Mouse (Mus musculus) erythroblast, embryonic 14.5 days (primary cell): ENCODE measurements around the gene Dnaja3.

Source experiments
- GATA1 ChIP-seq: IDR thresholded peaks from 2 replicates; pipeline ENCODE4 v1.6.1; 2012; ENCODE audit warnings: low read length, inconsistent platforms, mixed read lengths
- TAL1 ChIP-seq: IDR thresholded peaks from 3 replicates; pipeline ENCODE4 v1.6.1; 2012; ENCODE audit warnings: low read length, inconsistent platforms, mixed read lengths

DNA sequence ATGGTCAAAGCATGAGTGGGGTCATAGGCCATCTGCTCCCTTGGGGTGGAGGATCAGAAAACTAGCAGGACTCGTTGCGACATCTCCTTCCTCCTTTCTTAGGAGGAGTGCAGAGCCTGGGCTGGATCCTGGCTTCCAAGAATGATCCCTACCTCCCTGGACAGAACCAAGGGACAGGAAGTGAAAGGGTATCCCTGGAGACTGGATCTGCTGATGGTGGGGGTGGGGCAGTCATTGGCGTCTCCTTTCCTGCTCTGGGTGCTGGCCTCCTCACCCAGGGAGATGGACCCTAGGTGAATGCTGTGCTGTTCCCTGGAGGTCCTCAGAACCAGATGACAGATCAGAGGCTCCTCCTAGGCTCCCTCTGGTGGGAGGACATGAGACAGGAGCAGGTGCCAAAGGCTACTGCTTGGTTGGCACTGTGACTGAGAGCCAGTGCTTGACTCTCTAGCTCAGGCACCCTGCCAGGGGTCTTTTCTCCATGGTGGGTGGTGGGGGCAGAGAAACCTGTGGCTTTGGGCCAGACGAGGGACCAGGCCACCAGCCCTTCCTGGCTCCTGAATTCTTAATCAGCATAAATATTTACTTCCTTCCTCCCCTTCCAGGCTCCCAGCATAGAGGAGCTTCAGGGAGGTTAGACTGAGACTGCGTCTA, 33.2 kb upstream of the Dnaja3 start:
- TF ChIP-seq GATA1 (no peak), TAL1 (no peak)
